Mouse (Mus musculus): Measurements from ENCODE around the gene Pde8a. TPM values are rescaled to one million over a fixed set of nuclear protein-coding genes. Genes with fewer than 3 reads are reported as not detected.

Pde8a gene
- total and polyA plus RNA-seq, 2 experiments from 2014 or later = 1.8 to 3.9 TPM

DNA sequence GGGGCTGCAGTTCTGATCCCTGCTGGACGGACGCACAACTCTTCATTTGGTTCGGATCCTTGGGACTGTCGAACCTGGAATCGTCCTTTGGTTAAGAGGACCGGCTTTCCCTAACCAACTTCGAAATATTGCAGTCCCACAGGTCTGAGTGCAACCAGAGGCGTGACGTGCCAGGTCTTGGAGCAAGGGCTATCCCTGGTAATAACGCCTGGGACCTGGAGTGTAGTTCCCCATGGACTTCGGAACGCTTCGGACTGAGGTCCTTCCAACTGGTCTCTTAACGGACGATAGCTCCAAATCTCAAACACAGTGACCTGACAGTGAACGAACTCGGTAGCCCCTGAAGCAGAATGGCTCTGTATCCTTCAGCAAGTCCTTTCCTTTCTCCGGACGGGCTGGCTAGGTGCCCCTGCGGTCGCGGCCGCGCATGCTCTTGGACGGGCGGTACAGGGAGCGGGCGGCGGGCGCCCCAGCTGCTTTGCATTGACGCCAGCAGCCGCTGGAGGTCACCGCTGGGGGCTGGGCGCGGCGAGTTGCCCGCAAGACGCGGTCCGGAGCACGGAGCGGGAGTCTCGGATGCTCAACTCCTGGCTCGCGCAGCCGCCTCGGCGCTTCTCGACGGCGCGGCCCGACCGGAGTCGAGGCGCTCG lies 574 bp upstream of the Pde8a start:
- H3K4me2 ChIP-seq (ENCODE audit: low read depth, low read length, poor library complexity, severe bottlenecking) = peak overlapping the region; percentile 31
- WGBS = under 1% methylated on average over 54 of the region's 57 CpGs
- TF ChIP-seq CTCF (IDR thresholded peaks at IDR 0.05) = peak; percentile 30; the same call in 1 of the 2 replicates
- H3K27ac ChIP-seq (ENCODE audit: low read depth, low read length) = peak overlapping the region; percentile 13; the same call in 1 of the 2 replicates
- ATAC-seq (ENCODE audit: low FRiP score) (peak; percentile 84), DNase-seq (ENCODE audit: low spot score) (peak; percentile 76)
- H3K4me1 ChIP-seq (ENCODE audit: insufficient read depth, low read length) = no peaks in the 10 kb centered on the region
- peak overlapping the region; percentile 47 for H3K4me3 ChIP-seq (ENCODE audit: low read depth, low read length)
- no peaks in the 10 kb centered on the region for H3K9me3 ChIP-seq (ENCODE audit: low read length)
- peaks cover 38% of the 10 kb centered on the region for H3K27me3 ChIP-seq (ENCODE audit: insufficient read depth, low read length)
- no peak overlapping the region for H3K9ac ChIP-seq (replicated peaks; ENCODE audit: low read length, poor library complexity, severe bottlenecking)
- H3K36me3 ChIP-seq (ENCODE audit: insufficient read depth, low read length) = no peaks in the 10 kb centered on the region

DNA sequence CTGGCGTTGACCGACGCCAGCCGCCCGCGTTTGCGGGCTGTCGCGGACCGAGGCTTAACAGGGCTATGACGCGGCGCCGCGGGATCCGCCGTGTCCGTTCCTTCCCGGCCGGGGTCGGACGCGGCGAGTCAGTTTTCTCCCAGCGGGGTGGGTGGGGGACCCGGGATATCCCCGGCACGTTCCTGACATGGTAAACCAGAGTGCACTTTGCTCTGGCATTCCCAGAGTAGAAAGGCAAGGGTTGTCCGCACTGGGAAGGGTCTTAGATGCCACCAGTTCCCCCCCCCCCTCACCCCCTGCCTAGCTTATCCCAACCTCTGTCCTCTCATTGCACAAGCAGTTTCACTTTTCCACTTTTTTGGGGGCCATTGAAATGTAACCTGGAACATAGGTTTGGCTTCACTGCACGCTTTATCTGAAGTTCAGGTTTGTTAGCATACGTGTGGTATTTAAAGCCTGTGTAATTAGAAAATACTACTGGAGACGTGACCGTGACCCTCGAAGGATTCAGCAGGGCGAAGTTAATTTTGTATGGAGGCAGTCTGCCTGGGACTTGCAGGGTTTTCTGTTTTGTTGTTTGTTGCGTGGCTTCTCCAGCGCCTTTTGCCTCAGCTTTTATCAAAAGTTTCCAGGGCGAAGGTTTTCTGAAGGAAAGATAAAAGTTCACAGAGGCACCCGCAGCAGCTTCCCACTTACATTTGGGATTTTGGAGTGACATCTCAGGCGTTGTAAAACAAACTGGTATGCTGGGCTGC lies 934 bp downstream of the Pde8a start:
- Histone ChIP-seq H3K4me2 (ENCODE audit: low read depth, low read length, poor library complexity, severe bottlenecking) (peak overlapping the region; percentile 31), H3K4me3 (ENCODE audit: low read depth, low read length) (peak overlapping the region; percentile 47), H3K4me1 (ENCODE audit: insufficient read depth, low read length) (no peaks in the 10 kb centered on the region), H3K9ac (replicated peaks; ENCODE audit: low read length, poor library complexity, severe bottlenecking) (no peak overlapping the region), H3K36me3 (ENCODE audit: insufficient read depth, low read length) (no peaks in the 10 kb centered on the region), H3K27me3 (ENCODE audit: insufficient read depth, low read length) (peaks cover 38% of the 10 kb centered on the region), H3K27ac (ENCODE audit: low read depth, low read length) (no peak overlapping the region), H3K9me3 (ENCODE audit: low read length) (no peaks in the 10 kb centered on the region)
- no peak for DNase-seq (ENCODE audit: low spot score)
- no peak for TF ChIP-seq CTCF (IDR thresholded peaks at IDR 0.05)
- no peak for ATAC-seq (ENCODE audit: low FRiP score)
- WGBS = 4% methylated on average over 40 of the region's 40 CpGs

DNA sequence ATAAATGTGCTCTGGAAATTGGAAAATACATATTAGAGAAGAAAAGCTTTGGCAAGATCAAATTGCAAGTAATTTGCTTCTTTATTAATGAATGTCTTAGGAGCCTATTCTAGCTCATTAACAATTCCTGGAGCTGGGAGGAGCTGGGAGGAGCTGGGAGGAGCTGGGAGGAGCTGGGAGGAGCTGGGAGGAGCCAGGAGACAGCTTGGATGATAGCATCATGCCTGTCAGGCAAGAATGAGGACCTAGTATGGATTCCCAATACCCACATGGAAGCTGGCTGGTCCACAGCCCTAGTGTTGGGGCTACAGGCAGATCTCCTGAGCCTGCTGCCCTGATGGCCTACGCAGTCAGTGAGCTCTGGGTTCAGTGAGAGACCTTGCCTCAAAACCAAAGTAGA lies 2.6 kb downstream of the Pde8a start:
- H3K4me3 ChIP-seq (ENCODE audit: low read depth, low read length) = no peak overlapping the region
- H3K27me3 ChIP-seq (ENCODE audit: insufficient read depth, low read length) = peaks cover 33% of the 10 kb centered on the region
- TF ChIP-seq CTCF (IDR thresholded peaks at IDR 0.05) = no peak
- ATAC-seq (ENCODE audit: low FRiP score) (no peak), DNase-seq (ENCODE audit: low spot score) (no peak)
- H3K4me1 ChIP-seq (ENCODE audit: insufficient read depth, low read length) = no peaks in the 10 kb centered on the region
- no peak overlapping the region for H3K27ac ChIP-seq (ENCODE audit: low read depth, low read length)
- WGBS = 79% methylated on average over 1 of the region's 1 CpGs
- H3K9ac ChIP-seq (replicated peaks; ENCODE audit: low read length, poor library complexity, severe bottlenecking) = no peak overlapping the region
- no peaks in the 10 kb centered on the region for H3K36me3 ChIP-seq (ENCODE audit: insufficient read depth, low read length)
- no peaks in the 10 kb centered on the region for H3K9me3 ChIP-seq (ENCODE audit: low read length)
- H3K4me2 ChIP-seq (ENCODE audit: low read depth, low read length, poor library complexity, severe bottlenecking) = no peak overlapping the region

DNA sequence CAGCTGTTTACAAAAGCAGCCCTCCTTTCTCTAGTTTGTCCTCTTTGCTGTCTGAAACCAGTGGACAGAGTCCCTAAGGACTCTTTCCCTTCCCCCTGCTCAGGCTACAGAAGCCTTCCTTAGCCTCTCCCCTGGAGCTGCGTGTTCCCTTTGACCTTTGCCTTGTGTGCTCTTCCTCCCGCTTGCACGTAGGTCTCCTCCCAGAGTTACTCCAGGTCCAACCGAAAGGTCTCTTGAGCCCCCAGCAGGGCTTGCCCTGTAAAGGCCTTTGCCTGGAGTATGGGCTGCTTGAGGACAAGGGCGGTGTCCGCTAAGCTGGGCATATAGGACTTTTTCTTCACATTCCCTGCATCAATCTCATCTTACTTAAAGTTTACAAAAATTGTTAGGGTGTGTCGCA lies 5.9 kb downstream of the Pde8a start:
- H3K36me3 ChIP-seq (ENCODE audit: insufficient read depth, low read length) = no peaks in the 10 kb centered on the region
- H3K27me3 ChIP-seq (ENCODE audit: insufficient read depth, low read length) = peaks cover 8% of the 10 kb centered on the region
- no peak overlapping the region for H3K4me2 ChIP-seq (ENCODE audit: low read depth, low read length, poor library complexity, severe bottlenecking)
- H3K4me3 ChIP-seq (ENCODE audit: low read depth, low read length) = no peak overlapping the region
- no peak for ATAC-seq (ENCODE audit: low FRiP score)
- 69% methylated on average over 7 of the region's 7 CpGs for WGBS
- H3K4me1 ChIP-seq (ENCODE audit: insufficient read depth, low read length) = no peaks in the 10 kb centered on the region
- H3K9me3 ChIP-seq (ENCODE audit: low read length) = no peaks in the 10 kb centered on the region
- no peak for DNase-seq (ENCODE audit: low spot score)
- H3K27ac ChIP-seq (ENCODE audit: low read depth, low read length) = no peak overlapping the region
- TF ChIP-seq CTCF (IDR thresholded peaks at IDR 0.05) = no peak
- H3K9ac ChIP-seq (replicated peaks; ENCODE audit: low read length, poor library complexity, severe bottlenecking) = no peak overlapping the region

DNA sequence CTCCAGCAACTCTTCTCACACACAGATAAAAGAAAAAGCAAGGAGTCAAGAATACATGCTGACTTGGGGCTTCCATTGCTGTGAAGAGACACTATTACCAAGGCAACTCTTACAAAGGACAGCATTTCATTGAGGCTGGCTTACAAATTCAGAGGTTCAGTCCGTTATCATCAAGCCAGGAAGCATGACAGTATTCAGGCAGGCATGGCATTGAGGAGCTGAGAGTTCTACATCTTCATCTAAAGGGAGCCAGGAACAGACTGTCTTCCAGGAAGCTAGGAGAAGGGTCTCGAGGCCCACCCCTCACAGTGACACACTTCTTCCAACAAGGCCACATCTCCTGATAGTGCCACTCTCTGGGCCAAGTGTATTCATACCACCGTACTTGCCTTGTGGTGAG lies 7.0 kb downstream of the Pde8a start:
- Histone ChIP-seq H3K27me3 (ENCODE audit: insufficient read depth, low read length) (0 out of 2 replicates have a peak, but pooled peaks cover under 1% of the 10 kb centered on the region), H3K9me3 (ENCODE audit: low read length) (no peaks in the 10 kb centered on the region), H3K36me3 (ENCODE audit: insufficient read depth, low read length) (no peaks in the 10 kb centered on the region), H3K27ac (ENCODE audit: low read depth, low read length) (no peak overlapping the region), H3K4me2 (ENCODE audit: low read depth, low read length, poor library complexity, severe bottlenecking) (no peak overlapping the region), H3K4me1 (ENCODE audit: insufficient read depth, low read length) (no peaks in the 10 kb centered on the region), H3K4me3 (ENCODE audit: low read depth, low read length) (no peak overlapping the region), H3K9ac (replicated peaks; ENCODE audit: low read length, poor library complexity, severe bottlenecking) (no peak overlapping the region)
- ATAC-seq (ENCODE audit: low FRiP score) (no peak), DNase-seq (ENCODE audit: low spot score) (no peak)
- no peak for TF ChIP-seq CTCF (IDR thresholded peaks at IDR 0.05)
- 58% methylated on average over 3 of the region's 3 CpGs for WGBS

DNA sequence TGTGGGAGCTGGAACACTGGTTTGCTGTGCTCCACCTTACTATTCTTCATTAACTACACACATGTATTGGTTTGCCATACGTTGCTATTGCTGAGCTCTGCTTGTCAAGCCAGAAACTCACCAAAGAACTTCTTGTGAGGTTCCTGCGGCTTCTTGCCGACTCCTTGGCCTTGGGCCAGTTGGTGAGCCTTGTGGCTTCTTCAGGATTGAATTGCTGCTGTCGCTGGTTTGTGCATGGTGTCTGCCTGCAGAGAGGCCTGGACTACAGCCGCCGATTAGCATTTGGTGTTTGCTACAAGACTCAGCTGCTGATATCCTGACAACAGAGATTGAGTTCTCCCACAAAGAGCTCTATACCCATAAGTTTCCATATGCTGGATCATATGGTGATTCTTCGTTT lies 10.9 kb downstream of the Pde8a start:
- H3K9me3 ChIP-seq (ENCODE audit: low read length) = no peaks in the 10 kb centered on the region
- no peak overlapping the region for H3K9ac ChIP-seq (replicated peaks; ENCODE audit: low read length, poor library complexity, severe bottlenecking)
- no peak overlapping the region for H3K4me3 ChIP-seq (ENCODE audit: low read depth, low read length)
- H3K4me2 ChIP-seq (ENCODE audit: low read depth, low read length, poor library complexity, severe bottlenecking) = no peak overlapping the region
- 87% methylated on average over 7 of the region's 7 CpGs for WGBS
- H3K4me1 ChIP-seq (ENCODE audit: insufficient read depth, low read length) = no peaks in the 10 kb centered on the region
- DNase-seq (ENCODE audit: low spot score) (no peak), ATAC-seq (ENCODE audit: low FRiP score) (no peak)
- H3K27me3 ChIP-seq (ENCODE audit: insufficient read depth, low read length) = no peaks in the 10 kb centered on the region
- no peak for TF ChIP-seq CTCF (IDR thresholded peaks at IDR 0.05)
- no peaks in the 10 kb centered on the region for H3K36me3 ChIP-seq (ENCODE audit: insufficient read depth, low read length)
- no peak overlapping the region for H3K27ac ChIP-seq (ENCODE audit: low read depth, low read length)
